Mouse (Mus musculus) embryonic fibroblast, embryonic 13.5 days (primary cell): ENCODE results near the gene Hs2st1. TPM values are rescaled to one million over a fixed set of nuclear protein-coding genes. Genes with fewer than 3 reads are reported as not detected.

ENCODE experiments used
- H3K27ac ChIP-seq: 2 replicates; pipeline ENCODE4 v1.5.1; 2012; ENCODE audit warnings: low read length, control low read depth, inconsistent platforms; ENCODE audit not compliant: insufficient read depth
- H3K4me1 ChIP-seq: 2 replicates; pipeline ENCODE4 v1.6.1; 2011; ENCODE audit warnings: low read length; ENCODE audit not compliant: control insufficient read depth, insufficient read depth
- H3K4me3 ChIP-seq: 2 replicates; pipeline ENCODE4 v1.5.1; 2011; ENCODE audit warnings: mild to moderate bottlenecking, control low read depth, low read length; ENCODE audit not compliant: insufficient read depth
- CTCF ChIP-seq: IDR thresholded peaks from 2 replicates; pipeline ENCODE4 v1.5.1; 2011; ENCODE audit warnings: mild to moderate bottlenecking, control low read depth, low read length, moderate library complexity, borderline replicate concordance; ENCODE audit not compliant: insufficient read depth
- POLR2A ChIP-seq: IDR thresholded peaks from 2 replicates; pipeline ENCODE4 v1.6.1; 2011; ENCODE audit warnings: low read depth, mild to moderate bottlenecking, control low read depth, low read length, moderate library complexity
- polyA plus RNA-seq: library from polyadenylated mRNA; stranded (reverse); fragments of >200 nt; gene quantifications from 2 replicates; pipeline ENCODE4 v1.2.4, GENCODE M21; 2011; ENCODE audit warnings: low read depth; ENCODE audit not compliant: missing spikeins, insufficient read length

Gene Hs2st1
- polyA plus RNA-seq, 1 experiment: 83.7 TPM

DNA sequence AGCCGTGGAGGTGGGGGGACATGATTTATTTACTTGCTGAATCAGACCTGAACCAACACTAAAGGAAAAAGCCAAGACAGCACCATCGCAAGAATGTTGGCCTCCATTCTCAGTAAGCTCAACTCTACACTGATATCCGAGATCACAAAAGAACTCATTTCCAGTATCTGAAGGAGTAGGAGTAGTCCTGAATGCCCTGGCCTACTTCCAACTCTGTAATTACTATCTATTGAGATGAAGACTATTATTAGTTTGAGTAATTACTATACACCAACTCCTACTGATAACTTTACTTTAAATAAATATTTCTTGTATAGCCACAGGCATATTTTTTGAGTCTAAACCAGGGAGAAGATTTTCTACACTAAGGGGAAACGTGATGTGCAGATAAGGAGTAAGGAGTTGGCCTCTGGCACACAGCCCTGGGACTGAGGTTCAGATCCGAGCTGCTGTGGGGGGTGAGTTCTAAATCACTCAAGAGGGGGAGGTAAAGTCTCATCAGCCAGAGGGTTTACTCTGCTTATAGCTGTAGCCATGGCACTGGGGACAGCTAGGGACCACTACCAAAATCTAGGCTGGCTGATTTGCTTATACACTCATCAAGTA, 109.7 kb downstream of the Hs2st1 start:
- H3K27ac ChIP-seq: no peak overlapping the region
- TF ChIP-seq CTCF (no peak), POLR2A (no peak)
- H3K4me3 ChIP-seq: no peak overlapping the region
- H3K4me1 ChIP-seq: no peaks in the 10 kb centered on the region

- no peak overlapping the region for H3K4me3 ChIP-seq
- no peak for TF ChIP-seq POLR2A
- TF ChIP-seq CTCF: no peak
- H3K4me1 ChIP-seq: no peaks in the 10 kb centered on the region
- H3K27ac ChIP-seq: no peak overlapping the region
Measured at GRCm38 (mm10) chr3:144459285-144459697, 110.7 kb downstream of the Hs2st1 start.

DNA sequence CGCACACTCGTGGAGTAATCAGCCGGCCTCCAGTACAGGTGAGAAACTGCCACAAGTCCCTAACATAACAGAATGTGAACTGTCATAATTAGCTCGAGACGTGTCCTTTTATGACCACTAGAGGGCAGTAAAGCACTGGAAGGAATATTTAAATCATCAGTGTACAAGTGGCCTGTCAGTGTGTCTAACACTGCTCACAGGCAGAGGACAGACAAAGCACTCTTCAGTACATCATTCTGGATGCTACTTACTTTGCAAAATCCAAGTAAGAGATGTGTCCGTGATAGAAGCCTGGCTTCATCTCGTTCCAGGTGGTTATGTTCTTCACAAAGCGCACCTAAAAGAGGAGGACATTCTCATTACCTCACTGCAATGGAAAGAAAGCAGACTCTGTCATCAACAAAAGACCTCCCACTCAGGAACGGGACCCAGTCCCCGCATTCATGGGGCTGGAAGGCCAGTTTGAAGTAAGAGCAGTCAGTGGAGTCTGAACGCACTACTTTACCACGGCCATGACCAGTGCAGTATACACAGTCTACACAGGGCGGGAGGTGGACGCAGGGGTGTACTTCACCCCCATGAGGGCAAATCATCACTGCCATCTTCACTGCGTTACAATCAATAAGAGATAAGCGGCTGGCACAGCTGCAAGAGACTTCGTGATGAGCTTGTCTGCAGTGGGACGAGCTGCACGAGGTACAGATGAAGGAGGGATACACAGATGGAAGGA, 116.1 kb downstream of the Hs2st1 start:
- Histone ChIP-seq H3K27ac (no peak overlapping the region), H3K4me3 (no peak overlapping the region)

DNA sequence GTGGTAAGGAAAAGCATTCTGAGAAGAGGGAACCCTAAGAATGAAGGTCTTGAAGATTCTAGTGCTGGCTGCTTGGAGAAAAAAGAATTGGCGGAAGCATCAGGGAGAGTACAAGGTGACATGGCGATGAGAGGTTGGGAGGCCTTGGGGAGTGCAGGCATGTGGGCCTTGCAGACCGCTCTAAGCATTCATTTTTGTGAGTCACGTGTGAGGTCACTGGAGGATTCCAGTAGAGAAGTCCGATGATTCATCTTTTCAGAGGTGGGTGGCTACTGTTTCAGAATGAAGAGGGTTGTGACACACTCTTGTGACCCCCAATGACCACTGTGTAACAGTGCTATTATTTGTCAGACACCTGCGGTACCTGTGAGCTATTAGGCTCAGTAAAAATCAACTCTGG, 121.0 kb downstream of the Hs2st1 start:
- H3K4me1 ChIP-seq: peaks cover 9% of the 10 kb centered on the region
- TF ChIP-seq POLR2A: no peak
- TF ChIP-seq CTCF: no peak
- H3K27ac ChIP-seq: no peak overlapping the region
- no peak overlapping the region for H3K4me3 ChIP-seq

More for the DNA sequence above, 116.1 kb downstream of the Hs2st1 start:
- TF ChIP-seq CTCF: no peak
- no peak for TF ChIP-seq POLR2A
- peaks cover 4% of the 10 kb centered on the region for H3K4me1 ChIP-seq

DNA sequence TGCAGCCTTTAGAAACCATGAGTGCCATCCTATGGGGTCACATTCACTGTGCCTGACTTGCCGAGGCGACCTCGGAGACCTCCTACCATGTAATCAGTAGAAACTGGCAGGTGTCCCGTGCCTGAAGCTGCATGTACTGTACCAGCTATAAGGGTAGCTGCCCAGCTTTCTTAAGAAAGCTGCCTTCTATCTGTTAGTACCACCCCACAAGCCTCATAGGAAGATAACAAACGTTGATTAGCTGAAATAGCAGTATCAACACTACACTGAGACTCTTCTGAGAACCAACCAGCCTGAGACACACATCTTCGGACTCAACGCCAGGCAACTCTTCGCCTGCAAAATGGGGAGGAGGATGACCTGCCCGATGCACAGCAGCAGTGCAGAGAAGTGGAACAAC, 122.1 kb downstream of the Hs2st1 start:
- Histone ChIP-seq H3K4me3 (no peak overlapping the region), H3K4me1 (peaks cover 9% of the 10 kb centered on the region), H3K27ac (no peak overlapping the region)
- TF ChIP-seq POLR2A (no peak), CTCF (no peak)

GRCm38 (mm10) chr3:144446081-144446634, 123.8 kb downstream of the Hs2st1 start:
- Histone ChIP-seq H3K27ac (no peak overlapping the region), H3K4me1 (peaks cover 9% of the 10 kb centered on the region), H3K4me3 (no peak overlapping the region)
- TF ChIP-seq POLR2A (no peak), CTCF (no peak)

DNA sequence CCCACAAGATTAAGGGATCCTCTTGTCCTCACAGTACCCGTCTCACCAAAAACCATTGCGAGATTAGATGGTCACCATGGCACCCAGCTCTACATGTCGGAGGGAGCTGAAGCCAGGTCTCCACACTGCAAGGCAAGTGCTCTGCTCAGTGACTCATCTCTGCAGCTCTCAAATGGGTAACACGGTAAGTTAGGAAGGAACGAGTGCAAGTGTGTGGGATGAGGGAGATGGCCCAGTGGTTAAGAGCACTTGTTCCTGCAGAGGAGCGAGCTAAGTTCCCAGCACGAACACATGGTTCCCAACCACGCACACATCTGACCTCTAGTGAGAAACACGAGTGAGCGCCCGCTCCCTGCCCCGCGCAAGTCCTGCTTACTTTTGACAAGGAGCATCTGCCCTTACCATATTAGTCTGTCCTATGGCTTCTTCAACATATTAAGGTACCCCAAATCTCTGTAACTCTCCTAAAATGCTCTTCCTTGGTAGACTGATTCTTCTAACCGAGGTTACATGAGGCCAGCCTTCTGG, 132.0 kb downstream of the Hs2st1 start:
- Histone ChIP-seq H3K27ac (no peak overlapping the region), H3K4me1 (no peaks in the 10 kb centered on the region), H3K4me3 (no peak overlapping the region)
- TF ChIP-seq POLR2A (no peak), CTCF (no peak)

DNA sequence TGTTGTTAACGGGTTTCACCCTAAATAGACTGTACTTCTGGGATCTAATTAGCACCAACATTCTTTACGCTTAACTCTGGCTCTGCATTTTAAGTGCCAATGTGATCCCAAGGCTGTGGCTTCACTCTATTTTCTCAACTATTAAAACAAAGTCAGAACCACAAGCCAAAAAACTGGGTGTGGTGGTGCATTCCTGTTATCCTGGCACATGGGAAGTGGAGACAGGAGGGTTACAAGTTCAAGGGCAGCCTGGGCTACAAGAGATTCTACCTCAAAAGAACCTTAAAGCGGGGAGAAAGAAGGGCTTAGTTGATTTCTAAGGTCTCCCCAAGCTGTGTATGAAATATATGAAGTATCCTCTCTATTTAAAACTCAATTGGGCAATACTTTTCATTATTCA, 133.9 kb downstream of the Hs2st1 start:
- no peaks in the 10 kb centered on the region for H3K4me1 ChIP-seq
- TF ChIP-seq POLR2A (no peak), CTCF (no peak)
- no peak overlapping the region for H3K4me3 ChIP-seq
- no peak overlapping the region for H3K27ac ChIP-seq

DNA sequence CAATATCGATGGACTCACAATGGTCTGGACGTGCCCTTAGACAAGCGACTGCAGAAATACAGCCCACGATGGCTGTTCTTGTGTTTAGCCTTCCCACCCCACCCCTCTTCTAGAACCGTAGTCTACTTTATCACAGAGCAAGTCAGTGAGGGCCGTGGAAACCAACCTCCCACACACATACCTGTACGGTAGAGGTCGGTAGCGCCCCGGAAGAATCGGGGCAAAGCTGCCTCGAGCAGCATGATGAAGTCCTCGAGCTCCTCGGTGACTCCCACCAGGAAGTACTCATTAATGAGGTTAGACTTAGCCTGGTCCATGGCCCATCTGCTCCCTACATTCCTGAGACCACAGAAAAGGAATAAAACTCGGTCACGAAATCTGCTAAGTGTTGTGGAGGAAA, 134.7 kb downstream of the Hs2st1 start:
- no peak overlapping the region for H3K27ac ChIP-seq
- no peak overlapping the region for H3K4me3 ChIP-seq
- no peaks in the 10 kb centered on the region for H3K4me1 ChIP-seq
- TF ChIP-seq POLR2A: no peak
- TF ChIP-seq CTCF: no peak

DNA sequence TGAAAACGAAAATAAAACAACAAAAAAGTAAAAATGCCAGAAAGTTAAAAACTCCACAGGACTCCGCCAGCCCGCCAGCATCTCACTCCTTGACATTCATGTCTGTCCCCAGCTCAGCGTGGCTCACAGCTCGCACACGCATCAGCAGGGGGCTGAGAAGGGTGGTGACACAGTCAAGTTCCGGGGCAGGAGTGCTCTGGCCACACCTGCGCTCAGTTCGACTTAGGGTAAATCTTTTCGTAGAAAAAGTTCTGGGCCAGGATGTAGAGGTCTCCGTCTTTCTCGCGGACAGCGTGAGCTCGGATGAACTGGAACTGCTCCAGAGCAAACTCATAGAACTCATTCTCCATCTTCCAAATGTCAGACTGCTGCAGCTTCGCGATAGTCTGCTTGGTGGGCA, 135.7 kb downstream of the Hs2st1 start:
- no peak overlapping the region for H3K27ac ChIP-seq
- no peaks in the 10 kb centered on the region for H3K4me1 ChIP-seq
- TF ChIP-seq POLR2A (no peak), CTCF (no peak)
- no peak overlapping the region for H3K4me3 ChIP-seq

GRCm38 (mm10) chr3:144433039-144433438, 136.9 kb downstream of the Hs2st1 start:
- H3K4me3 ChIP-seq: no peak overlapping the region
- TF ChIP-seq CTCF (no peak), POLR2A (no peak)
- H3K4me1 ChIP-seq: no peaks in the 10 kb centered on the region
- H3K27ac ChIP-seq: no peak overlapping the region
